Mouse (Mus musculus) brain, embryonic 14.5 days (tissue): Measurements from ENCODE around the gene Xntrpc. TPM values are rescaled to one million over a fixed set of nuclear protein-coding genes. Genes with fewer than 3 reads are reported as not detected.

Experiments
- DNase-seq: peaks from one replicate; pipeline ENCODE4 v3.0.0-alpha.2; 2011; ENCODE audit warnings: low read depth
- CTCF ChIP-seq: fragments of 200-500 bp; IDR thresholded peaks from 2 replicates; pipeline ENCODE4 v1.5.1; 2012; ENCODE audit warnings: inconsistent platforms, mild to moderate bottlenecking, moderate library complexity, borderline replicate concordance; ENCODE audit not compliant: insufficient read depth, insufficient read length; ENCODE audit errors: extremely low read depth
- POLR2A ChIP-seq: fragments of 200-500 bp; IDR thresholded peaks from 2 replicates; pipeline ENCODE4 v1.6.1; 2012; ENCODE audit warnings: mild to moderate bottlenecking, inconsistent platforms, borderline replicate concordance; ENCODE audit not compliant: poor library complexity, insufficient read depth, insufficient read length, severe bottlenecking; ENCODE audit errors: extremely low read depth
- polyA plus RNA-seq: library from polyadenylated mRNA; depleted of rRNA; stranded (reverse); fragments of >200 nt; gene quantifications from 2 replicates; pipeline ENCODE4 v1.2.3, GENCODE M21; 2012; rRNA removed

Gene Xntrpc
- polyA plus RNA-seq, 1 experiment: 5.7 TPM

- DNase-seq: no peak
Measured at GRCm38 (mm10) chr7:102109171-102109570, 43.7 kb downstream of the Xntrpc start, which contains the start of gene Art5. TSS of gene Art5 (minus strand) at chr7:102109489.

DNA sequence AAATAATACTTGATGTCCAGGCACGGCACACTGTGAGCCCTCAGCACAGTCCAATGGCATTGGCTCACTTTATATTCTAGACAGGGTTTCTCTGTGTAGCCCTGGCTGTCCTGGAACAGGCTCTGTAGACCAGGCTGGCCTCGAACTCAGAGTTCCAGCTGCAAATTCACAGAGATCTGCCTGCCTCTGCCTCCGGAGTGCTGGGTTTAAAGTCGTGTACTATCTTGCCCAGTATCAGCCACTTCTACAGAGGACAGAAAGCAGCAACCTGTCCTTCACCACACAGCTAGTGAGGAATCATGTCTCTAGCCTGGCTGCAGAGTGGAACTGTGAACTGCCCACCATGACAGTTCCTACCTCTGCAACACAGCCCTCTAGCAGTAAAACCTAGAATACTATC, 44.2 kb downstream of the Xntrpc start:
- TF ChIP-seq CTCF (no peak), POLR2A (no peak)
- no peak for DNase-seq

More at GRCm38 (mm10) chr7:102109171-102109570, 43.7 kb downstream of the Xntrpc start, which contains the start of gene Art5:
- no peak for TF ChIP-seq POLR2A
- no peak for TF ChIP-seq CTCF

GRCm38 (mm10) chr7:102113151-102113729, 47.7 kb downstream of the Xntrpc start:
- TF ChIP-seq POLR2A (no peak), CTCF (no peak)
- no peak for DNase-seq

GRCm38 (mm10) chr7:102116579-102117331, 51.2 kb downstream of the Xntrpc start, which contains the start of gene Chrna10:
TSS of gene Chrna10 (minus strand) at chr7:102116828.
- TF ChIP-seq POLR2A: no peak
- no peak for TF ChIP-seq CTCF
- no peak for DNase-seq

DNA sequence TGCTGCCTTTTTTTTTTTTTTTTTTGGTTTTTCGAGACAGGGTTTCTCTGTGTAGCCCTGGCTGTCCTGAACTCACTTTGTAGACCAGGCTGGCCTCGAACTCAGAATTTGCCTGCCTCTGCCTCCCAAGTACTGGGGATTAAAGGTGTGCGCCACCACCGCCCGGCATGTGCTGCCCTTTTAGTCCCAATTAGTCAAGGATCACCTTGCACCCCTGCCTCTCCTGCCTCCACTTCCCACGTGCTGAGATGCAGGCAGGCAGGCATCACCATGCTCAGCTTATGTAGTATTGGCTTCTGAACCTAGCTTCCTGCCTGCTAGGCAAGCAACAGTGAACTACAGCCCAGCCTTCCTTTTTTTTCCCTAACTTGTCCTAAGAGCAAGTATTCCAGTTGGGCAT, 51.9 kb downstream of the Xntrpc start:
- DNase-seq: no peak
- TF ChIP-seq POLR2A (no peak), CTCF (no peak)

GRCm38 (mm10) chr7:102120326-102120725, 54.8 kb downstream of the Xntrpc start:
- TF ChIP-seq CTCF (no peak), POLR2A (no peak)
- DNase-seq: no peak

- no peak for DNase-seq
- TF ChIP-seq CTCF (no peak), POLR2A (no peak)
Measured at GRCm38 (mm10) chr7:102132395-102132794, 66.9 kb downstream of the Xntrpc start.

DNA sequence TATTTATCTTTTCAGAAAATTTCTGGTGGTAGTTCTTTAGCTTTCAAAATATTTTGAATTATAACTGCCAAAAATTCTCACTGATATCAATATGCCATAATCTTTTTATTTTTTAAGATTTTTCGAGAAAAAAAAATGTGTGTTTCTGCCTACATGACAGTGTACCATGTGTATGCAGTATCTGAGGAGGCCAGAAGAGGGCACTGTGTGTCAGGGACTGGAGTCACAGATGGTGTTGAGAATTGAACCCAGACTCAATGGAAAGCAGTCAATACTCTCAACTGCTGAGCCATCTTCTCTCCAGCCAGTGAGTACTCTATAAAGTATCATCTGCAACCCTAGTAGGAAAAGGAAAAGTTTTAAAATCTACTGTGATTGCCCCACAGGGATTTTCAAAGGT, 72.0 kb downstream of the Xntrpc start:
- TF ChIP-seq POLR2A: no peak
- peak; percentile 59; the same call in 1 of the 2 replicates for TF ChIP-seq CTCF
- DNase-seq: peak; percentile 38

DNA sequence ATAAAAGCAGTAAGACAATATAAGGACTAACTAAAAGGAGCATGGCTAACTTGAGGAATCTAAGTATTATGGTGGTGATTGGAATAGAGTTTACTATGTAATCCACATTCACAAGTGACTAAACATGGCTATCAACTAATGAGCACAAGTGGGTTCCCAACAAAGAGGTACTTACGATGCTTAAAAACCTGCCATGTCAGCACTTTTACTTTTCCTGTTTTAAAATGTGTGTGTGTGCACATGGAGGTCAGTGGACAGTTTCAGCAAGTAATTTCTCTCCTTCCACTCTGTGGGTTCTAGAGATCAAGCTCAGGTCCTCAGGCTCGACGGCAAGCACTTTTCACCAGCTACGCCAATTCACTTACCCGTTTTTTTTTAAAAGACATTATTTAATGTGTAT, 72.4 kb downstream of the Xntrpc start:
- TF ChIP-seq POLR2A (no peak), CTCF (no peak)
- DNase-seq: no peak

Other genes starting within 250 kb of the Xntrpc start
- 0.87 and 3.1 TPM in 2 replicates for gene Phox2a, start 247.4 kb upstream of the Xntrpc start, polyA plus RNA-seq
- 29.9 and 36.2 TPM in 2 replicates for gene Inppl1, start 227.5 kb upstream of the Xntrpc start, polyA plus RNA-seq
- 4.3 and 4.5 TPM in 2 replicates for gene Folr2, start 208.5 kb upstream of the Xntrpc start, polyA plus RNA-seq
- gene Anapc15, start 202.0 kb upstream of the Xntrpc start, polyA plus RNA-seq: 88.7 and 115 TPM in 2 replicates
- gene Folr1, start 194.9 kb upstream of the Xntrpc start, polyA plus RNA-seq: 16.3 and 25.3 TPM in 2 replicates
- gene Lamtor1, start 159.8 kb upstream of the Xntrpc start, polyA plus RNA-seq: 169 and 197 TPM in 2 replicates
- gene Tomt, start 159.4 kb upstream of the Xntrpc start, polyA plus RNA-seq: 0.18 and 0.33 TPM in 2 replicates
- gene Lrrc51, start 131.8 kb upstream of the Xntrpc start, polyA plus RNA-seq: 10.8 and 13.1 TPM in 2 replicates
- 72.1 and 104 TPM in 2 replicates for gene Numa1, start 131.6 kb upstream of the Xntrpc start, polyA plus RNA-seq
- gene Il18bp, start 47.0 kb upstream of the Xntrpc start, polyA plus RNA-seq: 18.4 and 19.6 TPM in 2 replicates
- 65.8 and 95.5 TPM in 2 replicates for gene Rnf121, start 244 bp upstream of the Xntrpc start, polyA plus RNA-seq
- 44.4 and 63.2 TPM in 2 replicates for gene Xndc1, start 202 bp upstream of the Xntrpc start, polyA plus RNA-seq
- 3.4 and 5.8 TPM in 2 replicates for gene Trpc2, start 17.4 kb downstream of the Xntrpc start, polyA plus RNA-seq
- gene Art1, start 36.0 kb downstream of the Xntrpc start, polyA plus RNA-seq: 0.34 and 0.39 TPM in 2 replicates
- 0.26 and 0.69 TPM in 2 replicates for gene Art5, start 43.8 kb downstream of the Xntrpc start, polyA plus RNA-seq
- gene Chrna10, start 51.1 kb downstream of the Xntrpc start, polyA plus RNA-seq: 0.04 and 0.05 TPM in 2 replicates
- 18.7 and 26.0 TPM in 2 replicates for gene Nup98, start 144.5 kb downstream of the Xntrpc start, polyA plus RNA-seq
- 59.4 and 67.0 TPM in 2 replicates for gene Pgap2, start 144.5 kb downstream of the Xntrpc start, polyA plus RNA-seq
- gene Rhog, start 190.3 kb downstream of the Xntrpc start, polyA plus RNA-seq: 12.5 and 18.0 TPM in 2 replicates
- 18.6 and 22.9 TPM in 2 replicates for gene Stim1, start 202.1 kb downstream of the Xntrpc start, polyA plus RNA-seq